Mouse (Mus musculus) urinary bladder, postnatal 25 days (tissue): ENCODE data around the gene Pcdh7.
A peak's percentile ranks its signal among the peaks of the same experiment; 100 is the strongest.
"Not testable (repeated sequence)": the region's sequence is repeated elsewhere in the genome, so short reads cannot be mapped to it uniquely, and the experiment has no call there.

ENCODE experiments used
- DNase-seq: peaks from one replicate; pipeline ENCODE4 v3.0.0; 2022; ENCODE audit warnings: low spot score

Pcdh7 gene

DNA sequence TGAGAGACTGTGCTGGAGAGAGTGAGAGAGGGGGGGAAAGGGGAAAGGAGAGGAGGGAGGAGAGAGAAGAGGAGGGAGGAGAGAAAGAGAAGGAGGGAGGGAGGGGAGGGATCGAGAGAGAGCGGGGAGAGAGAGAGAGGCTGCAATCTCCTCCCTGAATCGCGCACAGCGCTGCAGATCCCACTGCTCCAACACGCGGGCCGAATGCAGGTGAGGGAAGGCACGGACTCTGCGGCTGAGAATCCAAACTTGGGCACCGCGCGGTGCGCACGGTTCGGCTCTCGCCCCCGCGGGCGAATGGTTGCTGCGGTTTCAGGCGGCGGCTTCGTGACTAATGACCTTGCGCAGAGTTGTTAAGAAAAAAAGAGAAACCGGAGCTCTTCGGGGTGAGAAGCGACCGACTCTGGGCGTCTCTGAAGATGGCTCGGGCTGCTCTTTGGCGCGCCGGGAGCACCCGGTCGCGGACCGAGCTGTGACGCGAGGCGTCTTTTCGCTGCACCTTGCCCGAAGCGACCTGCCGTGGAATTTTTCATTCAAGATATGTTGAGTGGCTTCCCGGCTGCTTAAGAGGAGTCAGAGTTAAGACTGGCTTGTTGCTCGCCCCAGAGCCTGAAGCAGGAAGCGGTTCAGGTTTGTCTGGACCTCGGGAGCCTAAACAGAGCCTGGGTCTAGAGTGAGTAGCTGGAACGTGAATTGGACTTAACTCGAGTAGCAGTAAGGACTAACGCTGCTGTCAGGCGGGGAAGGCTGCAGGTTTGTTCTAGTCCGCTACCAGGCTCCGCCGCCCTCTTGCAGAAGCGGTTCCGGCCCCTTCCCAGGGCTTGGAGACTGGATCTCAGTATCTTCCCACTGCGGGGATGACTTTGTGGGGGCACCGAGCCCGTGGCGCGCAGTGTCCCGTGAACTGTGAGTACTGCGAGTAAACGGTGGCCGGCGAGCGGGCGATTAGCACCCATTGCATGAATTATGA, at the start of gene Pcdh7:
Gene Pcdh7 (plus strand): TSS at position 62 of the 970 bp plus-strand sequence.
- peak; percentile 62 for DNase-seq

GRCm38 (mm10) chr5:57676970-57677369, 40.8 kb upstream of the Pcdh7 start:
- DNase-seq: not testable (repeated sequence)

DNA sequence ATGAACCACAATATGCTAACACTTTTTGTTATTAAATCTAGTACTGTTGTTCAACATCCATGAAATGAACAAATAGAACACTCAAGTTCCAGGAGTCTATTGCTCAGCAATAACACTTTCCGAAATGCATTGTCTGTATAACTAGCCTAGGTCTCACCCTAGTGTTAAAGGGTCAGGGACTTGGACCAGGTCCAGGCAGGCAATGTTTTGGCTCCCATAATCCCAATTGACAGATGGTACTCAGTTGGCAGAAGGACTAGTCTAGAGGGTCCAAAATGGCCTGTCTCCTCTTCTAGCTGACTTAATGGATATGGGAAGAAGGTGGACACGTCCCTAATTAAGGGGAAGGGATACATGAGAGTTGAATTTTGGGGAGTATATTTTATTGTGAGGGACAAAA, 9.4 kb upstream of the Pcdh7 start:
- no peak for DNase-seq

DNA sequence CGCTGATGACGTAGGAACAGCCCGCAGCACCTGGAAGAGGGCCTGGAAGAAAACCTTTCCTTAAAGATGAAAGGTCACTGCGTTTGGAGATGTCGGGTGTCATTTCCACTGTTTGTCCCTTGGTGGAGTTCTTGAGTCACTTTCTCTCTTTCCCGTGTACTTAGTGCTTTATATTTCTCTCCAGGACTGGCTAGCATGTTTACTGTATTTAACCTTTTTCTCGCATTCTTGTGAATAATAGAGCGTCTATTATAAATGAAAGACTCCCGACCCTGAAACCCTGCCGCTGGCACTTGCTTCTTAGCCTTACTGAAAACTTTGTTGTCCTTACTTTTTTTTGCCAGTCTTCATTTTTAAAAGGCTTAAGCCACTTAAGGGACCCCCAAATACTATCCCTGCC, 3.8 kb upstream of the Pcdh7 start:
- no peak for DNase-seq

GRCm38 (mm10) chr5:57714621-57715523, 2.9 kb upstream of the Pcdh7 start:
- peak; percentile 52 for DNase-seq

GRCm38 (mm10) chr5:57715524-57716400, 2.0 kb upstream of the Pcdh7 start:
- peak; percentile 72 for DNase-seq

DNA sequence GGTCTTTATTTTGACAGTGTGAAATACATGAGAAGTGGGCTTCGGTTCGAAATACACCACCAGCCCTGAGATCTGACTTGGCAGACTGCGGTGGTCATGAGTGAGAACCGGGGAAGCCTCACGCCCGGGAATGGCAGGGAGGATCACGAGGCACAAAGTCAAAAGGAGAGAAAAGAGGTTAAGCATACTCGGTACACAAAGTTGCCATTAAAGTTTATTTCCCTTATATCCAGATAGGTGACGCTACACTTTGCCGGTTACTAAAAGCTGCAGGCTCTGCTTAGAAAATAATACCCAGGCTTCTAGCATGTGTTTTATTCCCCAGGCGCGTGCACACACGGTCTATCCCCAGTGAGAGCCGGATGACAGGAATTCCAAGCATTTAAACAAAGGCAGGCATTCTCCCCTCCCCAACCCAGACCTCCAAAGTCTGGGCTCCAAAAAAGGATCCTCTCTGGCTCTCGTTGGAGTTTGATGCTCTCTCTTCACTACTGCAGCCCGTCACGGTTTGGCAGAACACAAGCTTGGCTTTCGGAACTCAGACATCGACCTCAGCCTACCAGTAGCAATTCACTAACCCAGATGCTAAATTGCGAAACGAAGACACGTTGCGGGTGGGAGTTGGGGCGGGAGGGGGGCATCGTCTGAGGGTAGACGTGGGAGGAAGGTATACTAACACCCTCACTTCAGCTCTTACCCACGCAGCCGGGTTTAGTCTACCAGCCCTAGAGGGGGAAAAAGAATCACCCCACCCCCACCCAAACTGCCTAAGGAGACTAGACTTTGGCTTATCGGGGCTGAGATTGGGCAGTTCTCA, 1.1 kb upstream of the Pcdh7 start:
- DNase-seq: peak; percentile 47

GRCm38 (mm10) chr5:57717238-57717905, 395 bp upstream of the Pcdh7 start:
- DNase-seq: peak; percentile 51

- peak; percentile 49 for DNase-seq
Observed at GRCm38 (mm10) chr5:57718876-57719593, 1.3 kb downstream of the Pcdh7 start.

DNA sequence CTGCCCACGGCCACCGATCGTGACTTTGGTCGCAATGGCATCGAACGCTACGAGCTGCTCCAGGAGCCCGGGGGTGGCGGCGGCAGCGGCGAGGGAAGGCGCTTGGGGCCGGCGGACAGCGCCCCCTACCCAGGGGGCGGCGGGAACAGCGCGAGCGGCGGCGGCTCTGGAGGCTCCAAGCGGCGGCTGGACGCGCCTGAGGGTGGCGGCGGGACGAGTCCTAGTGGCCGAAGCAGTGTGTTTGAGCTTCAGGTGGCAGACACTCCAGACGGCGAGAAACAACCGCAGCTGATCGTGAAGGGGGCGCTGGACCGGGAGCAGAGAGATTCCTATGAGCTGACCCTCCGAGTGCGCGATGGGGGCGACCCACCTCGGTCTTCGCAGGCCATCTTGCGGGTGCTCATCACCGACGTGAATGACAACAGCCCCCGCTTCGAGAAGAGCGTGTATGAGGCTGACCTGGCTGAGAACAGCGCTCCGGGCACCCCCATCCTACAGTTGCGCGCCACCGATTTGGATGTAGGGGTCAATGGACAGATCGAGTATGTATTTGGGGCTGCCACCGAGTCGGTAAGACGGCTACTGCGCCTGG, 1.9 kb downstream of the Pcdh7 start:
- peak; percentile 67 for DNase-seq

GRCm38 (mm10) chr5:57720206-57720880, 2.6 kb downstream of the Pcdh7 start:
- DNase-seq: peak; percentile 9

DNA sequence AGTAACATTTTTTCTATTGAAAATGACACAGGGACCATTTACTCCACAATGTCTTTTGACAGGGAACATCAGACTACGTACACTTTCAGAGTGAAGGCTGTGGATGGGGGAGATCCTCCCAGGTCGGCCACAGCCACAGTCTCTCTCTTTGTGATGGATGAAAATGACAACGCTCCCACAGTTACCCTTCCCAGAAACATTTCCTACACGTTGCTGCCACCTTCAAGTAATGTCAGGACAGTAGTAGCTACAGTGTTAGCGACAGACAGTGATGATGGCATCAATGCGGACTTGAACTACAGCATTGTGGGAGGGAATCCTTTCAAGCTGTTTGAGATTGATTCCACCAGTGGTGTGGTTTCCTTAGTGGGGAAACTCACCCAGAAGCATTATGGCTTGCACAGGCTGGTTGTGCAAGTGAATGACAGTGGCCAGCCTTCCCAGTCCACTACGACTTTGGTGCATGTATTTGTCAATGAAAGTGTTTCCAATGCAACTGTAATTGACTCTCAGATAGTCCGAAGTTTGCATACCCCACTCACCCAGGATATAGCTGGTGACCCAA, 3.5 kb downstream of the Pcdh7 start:
- no peak for DNase-seq

DNA sequence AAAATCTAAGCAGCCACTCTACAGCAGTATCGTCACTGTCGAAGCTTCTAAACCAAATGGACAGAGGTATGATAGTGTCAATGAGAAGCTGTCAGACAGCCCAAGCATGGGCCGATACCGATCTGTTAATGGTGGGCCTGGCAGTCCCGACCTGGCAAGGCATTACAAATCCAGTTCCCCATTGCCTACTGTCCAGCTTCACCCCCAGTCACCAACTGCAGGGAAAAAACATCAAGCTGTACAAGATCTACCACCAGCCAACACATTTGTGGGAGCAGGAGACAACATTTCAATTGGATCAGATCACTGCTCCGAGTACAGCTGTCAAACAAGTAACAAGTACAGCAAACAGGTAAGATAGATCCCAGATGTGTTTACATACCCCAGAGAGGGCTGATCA, 4.2 kb downstream of the Pcdh7 start:
- no peak for DNase-seq

GRCm38 (mm10) chr5:57733451-57733850, 15.7 kb downstream of the Pcdh7 start:
- no peak for DNase-seq

DNA sequence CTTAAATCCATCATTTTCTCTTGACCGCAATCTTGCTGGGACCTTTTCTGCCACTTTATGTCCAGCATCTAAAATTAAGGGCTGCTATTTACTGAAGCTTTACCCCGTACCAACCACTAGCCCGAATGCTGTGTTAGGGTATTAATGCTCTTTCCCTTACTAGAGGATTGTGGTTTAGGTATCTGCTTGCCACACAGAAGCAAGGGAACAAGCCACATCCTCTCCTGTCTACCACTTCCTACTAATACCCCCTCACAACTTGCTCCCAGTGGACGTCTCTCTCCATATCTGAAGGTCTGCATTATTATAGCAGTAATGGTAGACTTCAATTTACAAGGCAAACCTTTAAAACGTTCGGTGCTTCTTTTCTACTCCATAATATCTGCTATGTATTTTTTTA, 18.0 kb downstream of the Pcdh7 start:
- DNase-seq: no peak

DNA sequence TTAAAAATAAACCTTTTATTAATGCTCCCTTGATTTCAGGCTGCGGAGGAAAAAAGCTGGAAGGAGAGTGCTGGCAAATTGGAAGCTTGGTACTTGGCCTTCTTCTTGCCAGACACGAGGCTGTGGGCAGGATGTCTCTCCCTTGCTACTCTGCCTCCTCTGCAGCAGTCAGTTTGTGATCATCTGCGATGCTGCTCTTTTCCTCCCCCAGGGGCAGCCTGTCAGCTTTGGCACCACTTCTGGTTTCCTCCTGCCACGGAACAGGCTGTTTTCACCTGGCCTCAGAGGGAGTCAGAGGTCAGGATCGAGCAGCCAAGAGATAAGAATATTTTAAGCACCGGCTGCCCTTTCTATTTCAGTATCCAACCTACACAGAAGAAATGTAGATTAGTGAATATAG, 25.2 kb downstream of the Pcdh7 start:
- no peak for DNase-seq

- no peak for DNase-seq
Observed at GRCm38 (mm10) chr5:57743956-57744661, 26.3 kb downstream of the Pcdh7 start.

DNA sequence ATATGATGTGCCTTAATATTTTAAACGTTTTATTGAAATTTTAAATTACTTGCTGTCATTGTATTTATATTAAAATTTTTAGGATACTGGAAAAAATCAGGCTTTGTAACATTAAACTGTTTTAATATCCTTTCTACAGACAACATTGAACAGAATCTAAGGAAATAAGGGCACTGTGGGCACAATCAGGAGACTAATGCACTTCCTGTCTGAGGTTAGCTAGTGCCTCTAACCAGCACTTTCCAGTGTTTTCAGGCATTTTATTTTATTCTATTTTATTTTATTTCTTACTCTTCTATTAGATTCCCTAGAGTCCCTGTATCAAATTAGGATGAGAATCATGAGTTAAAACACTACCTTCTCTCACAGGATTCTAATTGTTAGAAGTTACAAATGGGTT, 28.1 kb downstream of the Pcdh7 start:
- no peak for DNase-seq
